Mouse (Mus musculus) liver, embryonic 16.5 days (tissue): Measurements from ENCODE around the gene Fmnl2. TPM values are rescaled to one million over a fixed set of nuclear protein-coding genes. Genes with fewer than 3 reads are reported as not detected.

Source experiments
- ATAC-seq: fragments of 200-750 bp; cut with Nextera tagmentation; 2 replicates; pipeline ENCODE4 v1.8.0; 2017; ENCODE audit warnings: low read depth, mild to moderate bottlenecking, moderate number of reproducible peaks, moderate library complexity
- H3K27ac ChIP-seq: fragments of 300-500 bp; sonication (generic); 2 replicates; pipeline ENCODE4 v1.5.1; 2014; ENCODE audit warnings: mild to moderate bottlenecking, low read length
- H3K27me3 ChIP-seq: fragments of 300-500 bp; sonication (generic); 2 replicates; pipeline ENCODE4 v1.6.1; 2014; ENCODE audit warnings: low read depth, low read length, mixed read lengths; ENCODE audit not compliant: control insufficient read depth, insufficient read depth
- H3K36me3 ChIP-seq: fragments of 300-500 bp; sonication (generic); 2 replicates; pipeline ENCODE4 v1.6.1; 2014; ENCODE audit warnings: mild to moderate bottlenecking; ENCODE audit not compliant: control insufficient read depth, insufficient read depth
- H3K4me1 ChIP-seq: fragments of 300-500 bp; sonication (generic); 2 replicates; pipeline ENCODE4 v1.6.1; 2014; ENCODE audit warnings: low read depth, low read length, mixed read lengths; ENCODE audit not compliant: control insufficient read depth
- H3K4me2 ChIP-seq: fragments of 300-500 bp; sonication (generic); 2 replicates; pipeline ENCODE4 v1.6.1; 2014; ENCODE audit warnings: low read depth, low read length, mixed read lengths
- H3K4me3 ChIP-seq: fragments of 300-500 bp; sonication (generic); 2 replicates; pipeline ENCODE4 v1.5.1; 2014; ENCODE audit warnings: low read depth, mild to moderate bottlenecking, low read length
- H3K9ac ChIP-seq: fragments of 300-500 bp; sonication (generic); 2 replicates; pipeline ENCODE4 v1.6.1; 2014; ENCODE audit warnings: low read depth, low read length
- H3K9me3 ChIP-seq: fragments of 300-500 bp; sonication (generic); replicated peaks from 2 replicates; pipeline ENCODE4 v1.6.1; 2016; ENCODE audit warnings: low read length; ENCODE audit not compliant: control insufficient read depth
- WGBS: fragments of 180-500 bp; shearing (Covaris S2); extraction: QIAGEN DNeasy Blood & Tissue Kit; methylation state at CpG from one replicate; pipeline ENCODE4 v1.1.7; 2014; ENCODE audit not compliant: insufficient replicate concordance; 5-methylcytosine and 5-hydroxymethylcytosine counted together
- polyA plus RNA-seq: library from polyadenylated mRNA; unstranded; fragments of >200 nt; fragmentation: Nextera tagmentation; extraction: Ambion mirVana; gene quantifications from 2 replicates; pipeline ENCODE4 v1.2.1, GENCODE M21; 2015

The Fmnl2 gene
- polyA plus RNA-seq, 1 experiment from 2014 or later = 0.53 TPM

GRCm38 (mm10) chr2:52860111-52860775 is 2.6 kb downstream of the Fmnl2 start:
- H3K27me3 ChIP-seq = peaks cover 34% of the 10 kb centered on the region
- no peaks in the 10 kb centered on the region for H3K4me1 ChIP-seq
- ATAC-seq = no peak
- H3K27ac ChIP-seq = no peak overlapping the region
- H3K4me3 ChIP-seq = no peak overlapping the region
- no peak overlapping the region for H3K9ac ChIP-seq
- H3K36me3 ChIP-seq = no peaks in the 10 kb centered on the region
- H3K4me2 ChIP-seq = no peak overlapping the region
- no peaks in the 10 kb centered on the region for H3K9me3 ChIP-seq
- WGBS = 44% methylated on average over 8 of the region's 8 CpGs

- Histone ChIP-seq H3K27ac (no peak overlapping the region), H3K4me3 (no peak overlapping the region), H3K9ac (no peak overlapping the region), H3K4me1 (no peaks in the 10 kb centered on the region), H3K36me3 (no peaks in the 10 kb centered on the region), H3K9me3 (no peaks in the 10 kb centered on the region), H3K4me2 (no peak overlapping the region), H3K27me3 (peaks cover 24% of the 10 kb centered on the region)
- no peak for ATAC-seq
- WGBS = 72% methylated on average over 9 of the region's 9 CpGs
Measured at GRCm38 (mm10) chr2:52862046-52862759, 4.5 kb downstream of the Fmnl2 start.

GRCm38 (mm10) chr2:52862760-52863124 is 5.1 kb downstream of the Fmnl2 start:
- H3K36me3 ChIP-seq = no peaks in the 10 kb centered on the region
- H3K27me3 ChIP-seq = peaks cover 19% of the 10 kb centered on the region
- H3K4me2 ChIP-seq = no peak overlapping the region
- no peaks in the 10 kb centered on the region for H3K9me3 ChIP-seq
- no peak overlapping the region for H3K27ac ChIP-seq
- ATAC-seq = no peak
- H3K4me1 ChIP-seq = no peaks in the 10 kb centered on the region
- no peak overlapping the region for H3K9ac ChIP-seq
- no peak overlapping the region for H3K4me3 ChIP-seq
- 41% methylated on average over 4 of the region's 4 CpGs for WGBS

- peaks cover under 1% of the 10 kb centered on the region; the same call in 1 of the 2 replicates for H3K27me3 ChIP-seq
- H3K9ac ChIP-seq = no peak overlapping the region
- H3K27ac ChIP-seq = no peak overlapping the region
- no peaks in the 10 kb centered on the region for H3K9me3 ChIP-seq
- H3K4me1 ChIP-seq = no peaks in the 10 kb centered on the region
- H3K4me2 ChIP-seq = no peak overlapping the region
- no peak for ATAC-seq
- no peaks in the 10 kb centered on the region for H3K36me3 ChIP-seq
- no peak overlapping the region for H3K4me3 ChIP-seq
- 53% methylated on average over 7 of the region's 7 CpGs for WGBS
Measured at GRCm38 (mm10) chr2:52864635-52865034, 7.0 kb downstream of the Fmnl2 start.

GRCm38 (mm10) chr2:52866151-52866550 is 8.5 kb downstream of the Fmnl2 start:
- no peak for ATAC-seq
- Histone ChIP-seq H3K9ac (no peak overlapping the region), H3K36me3 (no peaks in the 10 kb centered on the region), H3K4me1 (no peaks in the 10 kb centered on the region), H3K4me3 (no peak overlapping the region), H3K9me3 (no peaks in the 10 kb centered on the region), H3K27me3 (no peaks in the 10 kb centered on the region), H3K4me2 (no peak overlapping the region), H3K27ac (no peak overlapping the region)
- WGBS = 65% methylated on average over 3 of the region's 3 CpGs

- Histone ChIP-seq H3K4me3 (no peak overlapping the region), H3K36me3 (no peaks in the 10 kb centered on the region), H3K27ac (no peak overlapping the region), H3K27me3 (no peaks in the 10 kb centered on the region), H3K4me2 (no peak overlapping the region), H3K9me3 (no peaks in the 10 kb centered on the region), H3K9ac (no peak overlapping the region), H3K4me1 (no peaks in the 10 kb centered on the region)
- 64% methylated on average over 9 of the region's 9 CpGs for WGBS
- ATAC-seq = no peak
Measured at GRCm38 (mm10) chr2:52867781-52868180, 10.1 kb downstream of the Fmnl2 start.

GRCm38 (mm10) chr2:52868181-52868580 is 10.5 kb downstream of the Fmnl2 start:
- no peak for ATAC-seq
- Histone ChIP-seq H3K27me3 (no peaks in the 10 kb centered on the region), H3K4me3 (no peak overlapping the region), H3K9ac (no peak overlapping the region), H3K36me3 (no peaks in the 10 kb centered on the region), H3K4me1 (no peaks in the 10 kb centered on the region), H3K9me3 (no peaks in the 10 kb centered on the region), H3K27ac (no peak overlapping the region), H3K4me2 (no peak overlapping the region)
- 58% methylated on average over 5 of the region's 5 CpGs for WGBS

GRCm38 (mm10) chr2:52872636-52873035 is 15.0 kb downstream of the Fmnl2 start:
- ATAC-seq = peak; percentile 11; the same call in 1 of the 2 replicates
- Histone ChIP-seq H3K9me3 (no peaks in the 10 kb centered on the region), H3K27me3 (no peaks in the 10 kb centered on the region), H3K4me1 (no peaks in the 10 kb centered on the region), H3K27ac (no peak overlapping the region), H3K36me3 (no peaks in the 10 kb centered on the region), H3K4me3 (no peak overlapping the region), H3K4me2 (no peak overlapping the region), H3K9ac (no peak overlapping the region)
- WGBS = 36% methylated on average over 5 of the region's 5 CpGs

- H3K9ac ChIP-seq = no peak overlapping the region
- no peaks in the 10 kb centered on the region for H3K36me3 ChIP-seq
- H3K4me2 ChIP-seq = no peak overlapping the region
- no peaks in the 10 kb centered on the region for H3K9me3 ChIP-seq
- no peaks in the 10 kb centered on the region for H3K27me3 ChIP-seq
- ATAC-seq = no peak
- H3K4me1 ChIP-seq = no peaks in the 10 kb centered on the region
- H3K4me3 ChIP-seq = no peak overlapping the region
- no peak overlapping the region for H3K27ac ChIP-seq
- 71% methylated on average over 18 of the region's 18 CpGs for WGBS
Measured at GRCm38 (mm10) chr2:52873276-52874063, 15.8 kb downstream of the Fmnl2 start.
